Mouse (Mus musculus): ENCODE measurements around the gene Acvr1.
A peak's percentile ranks its signal among the peaks of the same experiment; 100 is the strongest.

Acvr1 gene

GRCm38 (mm10) chr2:58552296-58552695, 14.7 kb downstream of the Acvr1 start:
- no peak for DNase-seq

DNA sequence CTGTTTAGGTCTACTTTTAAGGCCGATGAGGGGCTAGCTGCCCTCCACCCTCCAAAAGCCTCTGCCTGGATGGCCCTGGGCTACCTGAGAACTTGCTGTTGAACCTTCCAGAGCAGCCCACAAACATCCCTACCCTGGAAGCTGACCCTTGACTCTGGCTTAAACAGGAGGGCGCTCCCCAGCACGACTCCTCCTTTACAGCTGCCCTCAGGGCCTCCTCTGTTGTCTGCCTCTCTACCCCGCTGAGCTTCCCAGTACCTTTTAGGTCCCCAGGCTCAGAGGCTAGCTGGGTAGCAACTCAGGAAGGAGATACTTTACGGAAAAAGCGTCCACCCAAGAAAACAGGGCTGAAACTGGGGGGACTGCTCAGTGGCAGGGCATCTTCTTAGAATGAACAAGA, 15.1 kb downstream of the Acvr1 start:
- DNase-seq, result no peak

DNA sequence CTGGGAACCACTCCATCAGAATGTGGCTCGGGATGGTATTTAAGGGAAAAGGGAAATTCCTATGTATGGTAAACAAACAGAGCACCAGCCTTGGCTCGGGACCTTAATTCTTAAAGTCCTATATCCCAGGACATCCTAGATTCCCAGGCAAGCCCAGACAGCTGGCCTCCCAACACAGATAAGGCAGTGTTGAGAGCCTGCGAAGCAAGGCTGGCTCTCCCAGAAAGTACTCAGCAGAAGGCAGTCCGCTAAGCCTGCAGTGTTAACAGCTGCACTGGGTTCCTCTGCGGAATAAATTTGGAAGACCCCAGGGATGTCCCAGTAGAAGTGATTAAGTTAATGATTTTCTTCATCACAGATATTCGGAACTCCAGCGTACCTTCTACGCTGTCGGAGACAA, 16.5 kb downstream of the Acvr1 start:
- DNase-seq, result no peak

- no peak for DNase-seq
These were observed 17.0 kb downstream of the Acvr1 start for GRCm38 (mm10) chr2:58549960-58550359.

GRCm38 (mm10) chr2:58548943-58549342, 18.0 kb downstream of the Acvr1 start:
- no peak for DNase-seq

DNA sequence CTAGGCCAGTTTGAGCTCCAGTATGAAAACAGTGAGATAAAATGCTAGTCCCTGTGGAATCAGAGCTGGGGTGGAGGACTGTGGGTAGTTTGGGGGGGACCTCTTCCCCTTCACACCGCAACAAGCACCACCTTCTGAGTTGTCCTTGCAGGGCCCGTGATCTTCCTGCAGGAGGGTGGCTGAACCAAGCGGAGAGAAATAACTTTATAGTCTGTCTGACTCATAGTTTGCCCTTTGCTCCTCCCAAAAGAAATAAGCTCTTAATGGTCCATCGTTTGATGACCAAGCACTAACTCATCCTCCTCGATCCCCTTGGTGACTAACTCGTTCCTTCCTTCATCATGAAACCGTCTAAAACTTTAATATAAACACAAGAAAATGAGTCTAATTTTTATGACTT, 20.7 kb downstream of the Acvr1 start:
- DNase-seq, result no peak

DNA sequence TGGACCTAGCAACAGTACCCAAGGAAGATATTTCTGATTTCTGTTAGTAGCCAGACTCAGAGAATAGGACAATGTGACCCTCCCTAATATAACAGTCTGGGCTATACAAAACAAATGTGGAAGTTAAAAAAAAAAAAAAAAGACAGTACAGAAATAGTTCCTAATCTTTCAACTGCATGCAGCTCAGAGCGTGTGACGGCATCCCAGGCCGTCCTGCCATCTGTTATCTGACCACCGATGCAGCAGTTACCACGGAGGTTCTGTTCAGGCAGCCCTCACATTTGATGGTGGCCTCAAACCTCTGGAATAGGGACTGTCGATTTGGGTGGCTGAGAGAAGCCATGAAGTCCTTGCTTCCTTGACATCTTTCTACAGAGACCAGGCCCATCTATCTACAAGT, 22.6 kb downstream of the Acvr1 start:
- no peak for DNase-seq

DNA sequence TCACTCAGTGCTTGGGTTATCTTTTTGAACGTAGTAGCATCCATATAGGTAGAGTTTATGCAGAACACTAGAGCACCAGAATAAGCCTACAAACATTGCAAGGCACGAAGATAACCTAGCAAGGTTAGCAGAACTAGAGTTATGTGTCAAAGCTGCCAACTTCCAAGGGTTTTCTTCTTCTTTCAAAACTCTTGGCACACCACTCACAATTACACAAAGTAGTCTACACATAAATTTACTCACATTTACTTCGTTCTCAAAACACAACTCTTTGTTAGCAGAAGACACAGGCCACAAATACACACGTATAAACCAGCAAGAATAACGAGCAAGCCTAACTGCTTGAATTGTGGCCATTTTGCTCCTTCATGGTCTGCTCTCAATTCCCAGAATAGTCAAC, 23.7 kb downstream of the Acvr1 start:
- DNase-seq, result no peak

- DNase-seq, result no peak
These were observed 28.8 kb downstream of the Acvr1 start for GRCm38 (mm10) chr2:58538196-58538595.

GRCm38 (mm10) chr2:58536796-58537195, 30.2 kb downstream of the Acvr1 start:
- no peak for DNase-seq

DNA sequence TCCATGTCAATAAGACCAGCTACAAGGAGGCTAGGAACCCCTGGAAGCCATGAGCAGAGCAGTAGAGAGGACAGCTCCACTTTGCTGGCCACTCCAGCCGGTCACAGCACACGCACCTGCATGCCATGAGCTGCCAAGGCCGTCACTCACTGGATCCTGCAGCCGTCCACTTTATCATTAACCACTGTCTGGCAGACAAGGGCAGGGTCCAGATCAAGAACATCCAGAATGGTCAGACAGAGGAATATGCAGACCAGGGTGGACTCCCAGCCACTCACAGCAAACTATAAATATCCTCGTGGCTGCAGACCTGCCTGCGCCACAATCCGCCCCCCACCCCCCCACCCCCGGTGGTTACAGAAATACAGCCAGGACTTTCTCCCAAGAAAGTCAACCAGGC, 31.7 kb downstream of the Acvr1 start:
- peak; percentile 70 for DNase-seq

DNA sequence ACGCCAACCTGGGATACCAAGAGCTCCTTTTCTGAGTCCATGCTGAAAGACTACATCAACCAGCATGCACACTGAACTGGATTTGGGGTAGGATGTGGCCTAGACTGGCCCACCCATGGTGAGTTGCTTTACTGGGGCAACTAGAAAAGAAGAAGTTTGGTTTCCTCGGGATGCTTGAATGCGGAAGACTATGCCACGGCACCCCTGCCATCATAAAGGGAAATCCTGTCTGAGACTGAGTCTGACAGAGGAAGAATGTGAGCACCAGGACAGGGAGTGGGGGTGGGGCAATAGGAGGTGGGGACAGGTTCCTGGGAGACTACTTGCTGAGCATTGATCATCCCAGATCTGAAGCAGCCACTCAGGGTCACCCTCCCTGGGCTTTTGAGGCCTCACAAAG, 32.6 kb downstream of the Acvr1 start:
- DNase-seq, result no peak

DNA sequence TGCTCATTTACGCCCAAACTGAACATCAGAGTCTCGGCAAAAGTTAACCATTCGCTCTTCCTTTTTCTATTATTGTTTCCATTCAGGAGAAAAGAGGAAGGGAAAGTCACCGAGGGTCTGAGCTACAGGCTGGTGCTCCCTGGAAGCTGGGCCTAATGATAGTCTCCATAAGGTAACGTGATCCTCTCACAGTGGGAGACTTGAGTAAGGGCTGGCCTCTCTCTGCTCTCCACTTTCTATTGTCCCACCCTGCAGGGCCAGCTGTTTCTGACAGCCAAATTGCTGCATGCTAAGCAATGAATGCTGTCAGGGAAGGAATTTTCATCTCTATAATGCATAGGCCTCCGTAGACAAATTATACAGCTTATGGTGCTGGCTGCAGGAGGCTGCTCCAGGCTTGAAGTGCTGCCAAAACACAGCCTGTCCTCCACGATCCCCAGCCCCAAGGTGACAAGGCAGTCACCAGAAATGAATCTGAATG, 33.4 kb downstream of the Acvr1 start:
- DNase-seq, result no peak

- peak; percentile 62 for DNase-seq
These were observed 34.6 kb downstream of the Acvr1 start for GRCm38 (mm10) chr2:58532260-58532850.

DNA sequence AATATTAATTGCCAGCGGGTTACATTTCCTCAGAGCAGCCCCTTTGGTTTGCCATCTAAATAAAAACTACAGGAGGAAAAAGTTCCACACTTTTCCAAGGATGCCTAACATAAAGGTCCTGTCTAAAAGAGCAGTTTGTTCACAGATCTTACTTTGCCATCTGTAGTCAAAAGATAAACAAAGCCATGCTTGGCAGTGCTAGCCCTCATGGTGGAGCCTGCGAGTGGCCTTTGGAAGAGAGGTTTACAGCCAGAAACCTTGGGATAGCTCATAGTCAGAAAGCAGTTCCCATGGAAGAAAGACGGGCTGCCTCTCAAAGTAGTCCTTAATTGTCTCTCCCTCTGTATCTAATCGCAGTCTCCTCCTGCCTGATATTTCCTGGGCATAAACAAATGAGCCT, 36.4 kb downstream of the Acvr1 start:
- DNase-seq, result no peak

DNA sequence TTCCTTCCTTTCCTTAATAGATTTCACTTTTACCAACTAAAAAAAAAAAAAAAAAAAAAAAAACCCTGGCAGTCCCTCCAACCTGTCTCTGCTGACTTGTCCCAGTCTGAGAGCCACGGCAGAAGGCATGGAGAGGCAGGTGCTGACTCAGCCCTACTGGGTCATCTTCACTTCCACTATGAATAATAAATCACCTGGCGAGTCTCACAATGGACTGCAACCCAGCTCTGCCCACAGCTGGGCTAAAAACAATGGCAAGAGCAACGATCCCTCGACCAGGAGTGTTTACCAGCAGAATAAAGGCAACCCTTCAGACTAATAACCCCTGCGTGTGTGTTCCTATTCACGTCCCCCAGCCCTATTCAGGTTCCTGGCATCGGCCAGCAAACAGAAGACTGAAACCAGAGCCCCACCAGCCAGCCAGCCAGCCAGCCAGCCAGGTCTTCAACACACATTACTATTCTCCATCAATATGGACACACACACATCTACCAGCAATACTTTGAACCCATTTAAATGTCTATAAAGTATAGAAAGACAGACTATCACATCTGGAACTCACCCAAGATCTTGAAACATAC, 37.0 kb downstream of the Acvr1 start:
- DNase-seq, result no peak

DNA sequence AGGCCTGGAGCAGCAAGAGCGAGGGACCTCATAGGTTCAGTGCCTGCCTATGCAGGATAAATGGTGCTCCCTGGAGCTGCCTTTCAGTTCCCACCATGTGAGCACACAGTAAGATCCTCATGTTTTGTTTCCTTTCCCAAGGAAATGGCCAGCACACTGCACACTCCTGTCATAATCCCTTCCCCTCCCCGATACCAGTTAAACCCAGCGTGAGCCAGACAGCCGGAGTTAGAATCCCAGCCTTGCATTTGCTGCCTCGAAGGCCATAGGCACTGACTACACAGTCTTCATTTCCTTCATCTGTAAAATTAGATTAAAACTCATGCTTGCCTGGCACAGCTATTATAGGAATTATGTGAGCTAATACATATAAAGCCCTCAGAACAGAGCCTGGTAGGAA, 37.6 kb downstream of the Acvr1 start:
- no peak for DNase-seq

GRCm38 (mm10) chr2:58527786-58528185, 39.2 kb downstream of the Acvr1 start:
- DNase-seq, result no peak

GRCm38 (mm10) chr2:58524356-58524755, 42.6 kb downstream of the Acvr1 start:
- peak; percentile 45 for DNase-seq

- DNase-seq, result no peak
These were observed 43.1 kb downstream of the Acvr1 start for GRCm38 (mm10) chr2:58523894-58524293.

DNA sequence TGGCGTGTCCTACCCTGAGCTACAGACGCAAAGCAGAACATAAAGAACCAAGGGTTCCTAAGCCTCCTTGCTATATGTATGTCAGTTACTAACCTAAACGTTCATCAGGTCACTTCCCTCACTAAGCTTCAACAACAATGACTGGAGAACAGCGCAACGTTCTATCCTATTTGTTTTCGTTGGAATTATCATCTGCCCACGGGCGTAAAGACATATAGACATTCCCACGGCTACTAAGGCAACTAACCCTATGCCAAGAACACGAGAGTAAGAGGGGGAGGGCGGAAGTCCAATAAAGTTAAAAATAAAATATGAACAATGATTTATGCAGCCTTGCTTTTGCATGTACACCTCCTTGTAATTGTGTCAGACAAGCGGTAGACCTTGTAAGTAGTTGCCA, 43.9 kb downstream of the Acvr1 start:
- no peak for DNase-seq

GRCm38 (mm10) chr2:58521621-58522020, 45.3 kb downstream of the Acvr1 start:
- no peak for DNase-seq

DNA sequence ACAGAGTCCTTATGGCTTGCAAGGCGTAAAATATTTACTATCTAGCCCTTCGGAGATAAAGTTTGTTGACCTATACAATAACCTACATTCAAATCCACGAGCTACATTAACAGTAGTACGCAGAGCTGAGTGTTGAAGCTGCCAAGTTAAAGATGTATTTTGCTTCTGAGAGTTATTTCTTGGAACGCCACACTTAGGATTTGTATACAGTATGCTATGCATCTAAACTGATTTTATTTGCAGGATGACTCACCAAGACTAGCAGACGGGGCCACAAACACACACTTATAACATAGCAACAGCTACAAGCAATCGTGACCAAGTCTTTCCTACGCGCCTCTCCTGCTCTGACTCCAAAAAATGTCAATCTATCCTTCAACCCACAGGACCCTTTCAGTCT, 46.2 kb downstream of the Acvr1 start:
- DNase-seq, result no peak

- DNase-seq, result no peak
These were observed 48.4 kb downstream of the Acvr1 start for GRCm38 (mm10) chr2:58518517-58518916.

- DNase-seq, result no peak
These were observed 50.0 kb downstream of the Acvr1 start for GRCm38 (mm10) chr2:58516920-58517319.

Data from kidney, adult 18-20 months (tissue).